Mouse (Mus musculus) right cerebral cortex, postnatal 4 days (tissue): ENCODE results near the gene Bloc1s6.

Source experiments
- DNase-seq: peaks from one replicate; pipeline ENCODE4 v3.0.0-alpha.2; 2022

Bloc1s6 gene

GRCm38 (mm10) chr2:122737894-122738830, at the start of gene Bloc1s6:
Bloc1s6 (plus strand) TSS chr2:122738503.
- DNase-seq: peak; percentile 85

GRCm38 (mm10) chr2:122697526-122697925, 40.8 kb upstream of the Bloc1s6 start:
- no peak for DNase-seq

DNA sequence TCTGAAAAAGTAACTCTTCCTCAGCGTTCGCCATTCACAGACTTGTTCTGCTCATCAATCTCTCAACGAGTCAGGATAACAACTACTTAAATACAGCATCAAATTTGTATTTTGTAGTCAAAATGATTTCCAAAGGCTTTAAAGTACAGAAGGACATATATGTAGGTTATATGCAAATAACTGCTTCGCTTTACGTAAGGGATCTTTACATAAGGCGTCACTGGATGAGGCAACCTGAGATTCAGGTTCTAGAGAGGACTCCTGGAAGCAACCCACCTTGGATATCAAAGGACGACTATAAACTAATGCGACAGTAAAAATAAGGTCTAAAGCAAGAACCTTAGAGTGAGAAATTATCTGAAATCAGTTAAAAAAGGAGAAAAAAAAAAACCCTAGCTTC, 37.3 kb upstream of the Bloc1s6 start:
- DNase-seq: no peak

DNA sequence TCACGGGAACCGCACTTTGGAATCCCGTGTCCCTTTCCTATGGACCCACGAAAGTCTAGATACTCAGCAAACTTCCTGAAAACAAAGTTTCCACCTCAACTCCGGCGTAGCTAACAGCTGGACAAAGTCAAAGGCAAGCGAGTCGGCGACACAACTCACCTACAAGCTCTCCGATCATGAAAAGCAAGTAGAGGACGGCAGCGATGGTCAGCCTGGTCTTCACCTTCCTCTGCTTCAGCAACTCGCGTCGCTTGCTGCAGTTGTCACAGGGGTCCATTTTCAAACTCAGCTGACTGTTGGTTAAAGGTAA, 36.5 kb upstream of the Bloc1s6 start:
- no peak for DNase-seq

- peak; percentile 77 for DNase-seq
Observed at GRCm38 (mm10) chr2:122702181-122703036, 35.9 kb upstream of the Bloc1s6 start, which contains the start of gene Slc30a4. Slc30a4 (minus strand) TSS chr2:122702663.

DNA sequence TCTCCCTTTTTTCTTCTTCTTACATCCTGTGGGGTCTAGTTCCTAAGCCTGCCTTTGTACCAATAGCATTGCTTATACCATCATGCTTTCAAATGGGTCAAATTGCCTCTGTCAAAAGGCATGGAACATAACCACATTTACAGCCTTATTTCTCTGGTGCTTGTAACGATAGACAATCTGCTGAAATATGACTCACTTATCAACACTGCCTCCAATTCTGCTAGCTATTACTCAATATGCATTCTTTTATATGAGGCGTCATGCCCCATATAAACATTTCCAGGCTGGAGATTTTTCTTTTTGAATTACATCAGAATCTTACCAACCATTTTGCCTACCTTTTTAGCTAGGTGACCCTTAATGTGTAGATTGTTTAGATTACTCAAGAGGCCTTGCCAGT, 33.7 kb upstream of the Bloc1s6 start:
- no peak for DNase-seq

DNA sequence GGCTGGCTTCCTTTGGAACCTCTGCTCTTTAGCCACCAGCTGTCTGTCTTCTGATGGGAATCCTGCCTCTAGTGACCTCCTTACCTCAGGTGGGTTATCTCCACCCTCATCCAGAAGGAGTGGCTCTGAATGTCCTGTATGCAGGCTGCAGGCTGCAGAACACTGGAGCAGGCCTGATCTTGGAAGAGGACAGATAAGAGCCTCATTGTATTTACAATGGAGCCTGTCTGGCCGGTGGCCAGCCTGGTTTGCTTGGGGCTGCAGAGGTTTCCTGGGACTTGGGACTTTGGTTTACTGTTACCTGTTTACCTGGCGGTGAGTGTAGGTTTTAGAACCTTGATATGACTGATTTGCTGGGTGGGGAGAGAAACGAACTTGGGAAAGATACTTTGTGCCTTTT, 30.2 kb upstream of the Bloc1s6 start:
- no peak for DNase-seq

DNA sequence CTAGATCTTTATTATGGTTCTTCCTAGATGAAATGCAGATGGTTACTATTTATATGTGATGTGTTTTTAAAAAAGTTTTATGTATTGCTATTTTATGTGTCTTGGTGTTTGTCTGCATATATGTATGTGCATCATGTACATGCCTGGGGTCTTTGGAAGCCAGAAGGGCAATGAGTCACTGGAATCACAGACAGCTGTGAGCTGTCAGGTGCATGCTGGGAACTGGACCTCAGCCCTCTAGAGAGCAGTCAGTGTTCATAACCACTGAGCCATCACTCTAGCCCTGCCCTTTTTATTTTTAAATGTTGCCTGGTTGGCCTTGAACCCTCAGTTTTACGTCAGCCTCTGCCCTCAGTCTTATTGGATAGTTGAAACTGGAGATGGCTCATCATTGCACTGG, 29.1 kb upstream of the Bloc1s6 start:
- DNase-seq: no peak

DNA sequence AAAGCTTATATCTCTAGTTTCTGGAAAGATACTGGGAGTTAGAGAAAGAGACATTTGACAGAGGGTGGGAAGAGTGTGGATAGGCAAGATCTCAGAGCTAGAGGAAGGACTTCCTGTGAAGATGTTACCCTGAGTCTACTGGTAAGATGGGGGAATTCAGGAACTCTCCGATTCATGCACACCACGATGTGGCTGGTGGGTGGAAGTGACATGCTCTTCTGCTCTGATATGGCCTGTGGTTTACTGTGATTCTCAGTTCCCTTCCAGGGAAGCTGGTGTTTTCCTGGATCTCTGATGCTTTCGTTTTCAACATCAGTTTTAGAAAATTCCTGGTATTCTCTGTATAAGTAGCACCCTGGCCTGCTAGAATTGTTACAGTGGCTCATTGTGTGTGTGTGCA, 26.4 kb upstream of the Bloc1s6 start:
- no peak for DNase-seq

- no peak for DNase-seq
Observed at GRCm38 (mm10) chr2:122712848-122713247, 25.5 kb upstream of the Bloc1s6 start.

GRCm38 (mm10) chr2:122715148-122715692, 23.1 kb upstream of the Bloc1s6 start:
- no peak for DNase-seq

- DNase-seq: no peak
Observed at GRCm38 (mm10) chr2:122716301-122716842, 21.9 kb upstream of the Bloc1s6 start.

GRCm38 (mm10) chr2:122719232-122719631, 19.1 kb upstream of the Bloc1s6 start:
- DNase-seq: no peak

- DNase-seq: no peak
Observed at GRCm38 (mm10) chr2:122720564-122720963, 17.7 kb upstream of the Bloc1s6 start.

DNA sequence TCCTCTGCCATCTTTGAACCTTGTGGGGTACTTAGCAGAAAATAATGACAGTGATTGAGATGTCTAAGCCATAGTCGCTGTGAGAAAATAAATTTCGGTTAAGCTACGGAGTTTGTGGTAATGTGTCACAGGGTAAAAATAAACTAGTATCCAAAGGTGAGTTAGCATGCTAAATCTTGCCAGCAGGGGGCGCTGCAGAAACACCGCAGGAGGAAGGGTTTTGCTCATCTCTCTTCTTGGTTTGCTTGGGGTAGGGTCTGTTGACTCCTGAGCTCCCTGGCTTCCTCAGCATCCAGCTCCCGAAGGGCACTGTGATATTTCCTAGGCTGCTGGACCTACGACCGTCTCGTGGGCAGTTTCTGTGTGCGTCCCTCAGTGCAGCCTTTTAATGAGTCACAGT, 12.7 kb upstream of the Bloc1s6 start:
- peak; percentile 27 for DNase-seq

GRCm38 (mm10) chr2:122731456-122731855, 6.8 kb upstream of the Bloc1s6 start:
- DNase-seq: no peak

DNA sequence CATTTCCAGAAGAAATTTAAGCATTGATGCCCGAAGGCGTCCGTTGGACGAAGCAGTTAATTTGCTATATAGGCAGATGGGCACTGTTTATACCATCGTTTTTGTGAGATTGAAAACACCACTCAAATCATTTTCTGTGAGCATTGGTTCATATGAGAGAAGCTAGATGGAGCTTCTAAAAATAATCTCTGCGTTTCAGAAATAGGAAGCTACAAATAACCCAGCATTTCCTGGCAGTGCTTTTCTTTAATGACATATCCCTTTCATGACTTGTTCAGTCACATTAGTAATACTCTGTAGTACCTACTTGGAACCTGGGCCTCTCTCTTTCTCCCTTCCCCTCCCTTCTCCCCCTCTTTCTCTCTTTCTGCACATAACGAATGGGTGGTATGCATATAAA, 720 bp downstream of the Bloc1s6 start:
- no peak for DNase-seq

DNA sequence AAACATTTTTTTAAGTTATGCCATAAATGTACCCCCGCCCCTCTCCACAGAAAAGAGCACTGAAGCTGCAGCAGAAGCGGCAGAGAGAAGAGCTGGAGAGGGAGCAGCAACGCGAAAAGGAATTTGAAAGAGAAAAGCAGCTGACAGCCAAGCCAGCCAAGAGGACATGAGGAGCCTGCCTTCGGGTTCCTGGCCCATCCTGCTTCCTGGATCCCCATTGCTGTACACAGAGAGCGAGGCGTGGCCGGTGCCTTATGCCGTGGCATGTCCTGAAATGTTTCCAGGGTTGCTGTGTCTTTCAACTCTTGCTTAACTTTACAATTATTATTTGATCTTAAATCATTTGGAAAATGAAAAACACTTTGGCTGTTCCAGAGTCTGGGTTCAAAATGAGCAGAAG, 8.2 kb downstream of the Bloc1s6 start:
- no peak for DNase-seq

GRCm38 (mm10) chr2:122753739-122754343, 15.5 kb downstream of the Bloc1s6 start:
- peak; percentile 72 for DNase-seq

GRCm38 (mm10) chr2:122759791-122760190, 21.5 kb downstream of the Bloc1s6 start:
- no peak for DNase-seq

DNA sequence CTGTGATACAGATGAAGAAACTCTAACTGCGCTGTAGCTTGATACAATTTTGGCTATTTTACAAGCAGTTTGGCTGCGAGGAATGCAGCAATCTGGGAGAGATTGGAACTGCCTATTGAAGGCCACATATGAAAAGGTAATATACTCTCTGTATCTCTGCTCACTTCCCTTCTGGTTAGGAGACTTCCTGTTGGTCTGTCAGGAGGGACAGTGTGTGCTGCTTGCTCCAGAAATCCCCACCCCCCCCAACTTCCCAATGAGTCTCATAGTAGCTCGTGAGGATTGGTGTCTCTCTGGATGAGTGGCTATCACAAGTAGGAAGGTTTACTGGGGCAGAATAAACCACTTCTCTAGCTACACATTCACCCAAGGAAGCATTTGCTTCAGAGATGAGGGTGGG, 24.7 kb downstream of the Bloc1s6 start:
- no peak for DNase-seq

- DNase-seq: no peak
Observed at GRCm38 (mm10) chr2:122764526-122764925, 26.2 kb downstream of the Bloc1s6 start.
